Mouse (Mus musculus) erythroblast, embryonic 14.5 days (primary cell): ENCODE measurements around the gene Slc4a3. TPM values are rescaled to one million over a fixed set of nuclear protein-coding genes. Genes with fewer than 3 reads are reported as not detected.

ENCODE experiments used
- H3K27me3 ChIP-seq: 2 replicates; pipeline ENCODE4 v1.6.1; 2012; ENCODE audit warnings: inconsistent platforms; ENCODE audit not compliant: control insufficient read depth
- H3K36me3 ChIP-seq: 2 replicates; pipeline ENCODE4 v1.6.1; 2012; ENCODE audit warnings: mild to moderate bottlenecking, inconsistent platforms; ENCODE audit not compliant: control insufficient read depth
- H3K4me1 ChIP-seq: 2 replicates; pipeline ENCODE4 v1.6.1; 2012; ENCODE audit warnings: inconsistent platforms; ENCODE audit not compliant: control insufficient read depth
- H3K4me3 ChIP-seq: replicated peaks from 2 replicates; pipeline ENCODE3; 2012; ENCODE audit warnings: moderate library complexity, mild to moderate bottlenecking, inconsistent platforms
- H3K9me3 ChIP-seq: 2 replicates; pipeline ENCODE4 v1.6.1; 2012; ENCODE audit warnings: low read length, inconsistent platforms, mixed read lengths; ENCODE audit not compliant: control insufficient read depth
- GATA1 ChIP-seq: IDR thresholded peaks from 2 replicates; pipeline ENCODE4 v1.6.1; 2012; ENCODE audit warnings: low read length, inconsistent platforms, mixed read lengths
- TAL1 ChIP-seq: IDR thresholded peaks from 3 replicates; pipeline ENCODE4 v1.6.1; 2012; ENCODE audit warnings: low read length, inconsistent platforms, mixed read lengths
- polyA plus RNA-seq: library from polyadenylated mRNA; stranded (reverse); fragments of >175 nt; gene quantifications from 2 replicates; pipeline ENCODE4 v1.2.3, GENCODE M21; 2012

Slc4a3 gene
- polyA plus RNA-seq, 1 experiment = not detected

DNA sequence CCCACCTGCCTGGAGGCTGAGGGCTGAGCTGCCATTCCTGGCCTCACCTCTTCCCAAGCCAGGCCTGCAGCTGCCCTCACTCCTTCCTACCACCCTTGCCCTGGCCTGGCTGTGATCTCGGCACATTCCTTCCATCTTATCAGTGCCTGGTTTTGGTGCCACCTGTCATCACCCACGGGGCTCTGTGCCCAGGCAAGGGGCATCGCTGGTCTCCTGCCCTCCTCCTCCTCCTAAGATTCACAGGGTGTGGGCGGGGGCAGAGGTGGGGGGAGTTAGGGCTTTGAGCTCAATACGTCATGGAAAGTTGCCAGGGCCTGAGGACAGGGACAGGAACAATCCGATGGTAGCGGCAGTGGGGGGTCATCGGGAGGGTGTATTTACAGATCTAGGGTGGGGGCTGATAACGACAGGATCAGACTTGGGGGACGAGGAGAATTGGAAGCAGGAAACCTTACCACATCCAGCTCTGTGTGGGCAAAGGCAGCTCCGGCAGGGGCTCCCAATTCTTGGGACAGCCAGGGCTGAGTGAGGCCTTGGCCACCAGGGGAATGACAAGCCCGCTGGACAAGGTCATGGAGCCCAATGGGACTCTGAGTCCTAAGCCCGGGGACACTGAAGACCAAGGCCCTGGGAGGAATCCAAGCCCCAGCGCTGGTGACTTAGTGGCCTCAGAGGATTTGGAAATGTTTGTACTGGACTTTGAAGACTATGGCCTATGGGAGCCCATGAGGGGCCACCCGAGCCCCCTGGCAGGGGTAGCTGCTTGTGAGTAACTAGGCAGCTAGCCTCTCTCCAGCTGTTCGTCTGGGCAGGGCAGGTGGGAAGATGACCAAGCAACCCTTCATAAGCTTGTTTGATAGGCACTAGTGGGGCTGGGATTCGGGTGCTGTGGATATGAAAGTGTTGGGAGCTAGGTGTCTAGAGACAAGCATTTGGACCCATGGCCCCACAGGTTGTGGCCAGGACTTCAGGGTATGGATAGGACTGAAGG lies 3.5 kb downstream of the Slc4a3 start:
- Histone ChIP-seq H3K9me3 (no peaks in the 10 kb centered on the region), H3K27me3 (peaks cover 22% of the 10 kb centered on the region), H3K36me3 (no peaks in the 10 kb centered on the region; the same call in 1 of the 2 replicates), H3K4me3 (no peak overlapping the region), H3K4me1 (no peaks in the 10 kb centered on the region)
- TF ChIP-seq GATA1 (no peak), TAL1 (no peak)

DNA sequence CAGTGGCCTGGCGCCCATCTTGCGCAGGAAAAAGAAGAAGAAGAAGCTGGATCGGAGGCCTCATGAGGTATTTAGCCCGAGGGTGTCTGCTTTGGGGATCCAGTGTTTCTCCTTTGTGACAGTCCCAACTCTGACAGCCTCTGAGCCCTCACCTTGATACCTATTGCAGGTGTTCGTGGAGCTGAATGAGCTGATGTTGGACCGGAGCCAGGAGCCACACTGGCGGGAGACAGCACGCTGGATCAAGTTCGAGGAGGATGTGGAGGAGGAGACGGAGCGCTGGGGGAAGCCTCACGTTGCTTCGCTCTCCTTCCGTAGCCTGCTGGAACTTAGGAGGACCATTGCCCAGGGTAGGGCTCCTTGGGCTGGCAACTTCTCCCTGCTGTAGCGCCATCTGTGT lies 4.5 kb downstream of the Slc4a3 start:
- H3K27me3 ChIP-seq = peaks cover 18% of the 10 kb centered on the region

DNA sequence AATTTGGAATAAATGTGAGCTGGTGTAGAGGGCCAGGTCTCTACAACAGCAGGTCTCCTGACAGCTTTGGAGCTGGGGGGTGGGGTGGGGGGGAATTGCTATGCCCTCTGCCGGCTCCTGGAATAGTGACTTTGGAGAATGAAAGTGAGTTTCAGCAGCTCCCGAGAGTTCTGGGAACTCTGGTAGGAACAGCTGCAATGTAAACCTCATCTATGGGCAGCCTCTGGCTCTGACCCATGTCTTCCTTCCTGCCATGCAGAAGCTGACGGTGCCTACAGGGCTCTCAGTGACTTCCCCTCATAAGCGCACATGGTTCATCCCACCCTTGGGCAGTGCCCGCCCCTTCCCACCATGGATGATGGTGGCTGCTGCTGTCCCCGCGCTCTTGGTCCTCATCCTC lies 9.6 kb downstream of the Slc4a3 start:
- no peaks in the 10 kb centered on the region for H3K27me3 ChIP-seq
- TF ChIP-seq TAL1 (no peak), GATA1 (no peak)
- no peaks in the 10 kb centered on the region for H3K9me3 ChIP-seq
- H3K36me3 ChIP-seq = no peaks in the 10 kb centered on the region; the same call in 1 of the 2 replicates
- no peak overlapping the region for H3K4me3 ChIP-seq
- no peaks in the 10 kb centered on the region for H3K4me1 ChIP-seq

More for the DNA sequence above, 4.5 kb downstream of the Slc4a3 start:
- TF ChIP-seq GATA1 (no peak), TAL1 (no peak)
- no peaks in the 10 kb centered on the region; the same call in 1 of the 2 replicates for H3K36me3 ChIP-seq
- H3K4me1 ChIP-seq = no peaks in the 10 kb centered on the region
- H3K4me3 ChIP-seq = no peak overlapping the region
- no peaks in the 10 kb centered on the region for H3K9me3 ChIP-seq

DNA sequence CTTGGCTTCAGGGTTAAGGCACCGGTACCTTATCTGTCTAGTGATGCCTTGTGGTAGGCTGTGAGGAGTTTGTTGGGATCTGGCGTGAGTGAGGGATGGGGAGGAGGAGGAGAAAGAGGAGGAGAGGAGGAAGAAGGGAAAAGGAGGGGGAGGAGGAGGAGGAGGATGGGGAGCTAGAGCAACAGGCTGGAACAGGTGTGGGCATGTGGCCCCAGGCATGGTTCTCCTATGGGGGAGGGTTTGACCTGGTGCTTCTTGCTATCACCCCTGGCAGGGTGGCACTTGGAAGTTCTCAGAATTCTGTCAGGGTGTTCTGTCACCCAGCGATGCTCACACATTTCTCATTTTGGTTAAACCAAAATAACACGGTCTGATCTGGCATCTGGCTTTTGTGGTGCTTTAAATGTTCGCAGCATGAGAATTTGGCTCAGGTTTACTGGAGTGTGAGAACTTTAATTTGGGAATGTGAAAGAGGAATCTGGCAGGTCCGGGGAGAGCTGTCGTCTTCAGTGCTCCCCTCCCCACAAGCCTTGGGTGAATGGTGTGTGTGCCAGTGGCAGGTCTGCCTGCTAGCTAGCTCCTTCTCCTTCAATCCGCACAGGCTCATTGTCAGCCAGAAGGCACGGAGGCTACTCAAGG lies 10.2 kb downstream of the Slc4a3 start:
- no peaks in the 10 kb centered on the region for H3K9me3 ChIP-seq
- no peaks in the 10 kb centered on the region for H3K4me1 ChIP-seq
- H3K27me3 ChIP-seq = no peaks in the 10 kb centered on the region
- no peak overlapping the region for H3K4me3 ChIP-seq
- H3K36me3 ChIP-seq = no peaks in the 10 kb centered on the region
- TF ChIP-seq TAL1 (no peak), GATA1 (no peak)

DNA sequence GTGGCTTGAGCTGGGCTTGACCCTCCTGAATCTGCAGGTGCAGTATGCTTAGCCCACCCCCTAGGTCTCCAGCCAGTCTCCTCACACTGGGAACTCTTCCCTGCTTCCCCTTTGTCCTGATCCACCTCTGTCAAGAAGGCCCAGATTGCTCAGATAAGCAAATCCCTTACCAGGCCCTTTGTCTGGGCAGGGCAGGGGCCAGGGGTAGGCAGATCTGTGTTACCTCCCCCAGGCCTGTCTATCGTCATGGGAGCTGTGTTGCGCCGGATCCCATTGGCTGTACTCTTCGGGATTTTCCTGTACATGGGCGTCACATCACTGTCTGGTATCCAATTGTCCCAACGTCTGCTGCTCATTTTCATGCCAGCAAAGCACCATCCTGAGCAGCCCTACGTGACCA lies 11.0 kb downstream of the Slc4a3 start:
- Histone ChIP-seq H3K27me3 (no peaks in the 10 kb centered on the region; the same call in 1 of the 2 replicates), H3K4me1 (no peaks in the 10 kb centered on the region), H3K4me3 (no peak overlapping the region), H3K36me3 (no peaks in the 10 kb centered on the region), H3K9me3 (no peaks in the 10 kb centered on the region)
- TF ChIP-seq TAL1 = no peak
- TF ChIP-seq GATA1 = no peak

DNA sequence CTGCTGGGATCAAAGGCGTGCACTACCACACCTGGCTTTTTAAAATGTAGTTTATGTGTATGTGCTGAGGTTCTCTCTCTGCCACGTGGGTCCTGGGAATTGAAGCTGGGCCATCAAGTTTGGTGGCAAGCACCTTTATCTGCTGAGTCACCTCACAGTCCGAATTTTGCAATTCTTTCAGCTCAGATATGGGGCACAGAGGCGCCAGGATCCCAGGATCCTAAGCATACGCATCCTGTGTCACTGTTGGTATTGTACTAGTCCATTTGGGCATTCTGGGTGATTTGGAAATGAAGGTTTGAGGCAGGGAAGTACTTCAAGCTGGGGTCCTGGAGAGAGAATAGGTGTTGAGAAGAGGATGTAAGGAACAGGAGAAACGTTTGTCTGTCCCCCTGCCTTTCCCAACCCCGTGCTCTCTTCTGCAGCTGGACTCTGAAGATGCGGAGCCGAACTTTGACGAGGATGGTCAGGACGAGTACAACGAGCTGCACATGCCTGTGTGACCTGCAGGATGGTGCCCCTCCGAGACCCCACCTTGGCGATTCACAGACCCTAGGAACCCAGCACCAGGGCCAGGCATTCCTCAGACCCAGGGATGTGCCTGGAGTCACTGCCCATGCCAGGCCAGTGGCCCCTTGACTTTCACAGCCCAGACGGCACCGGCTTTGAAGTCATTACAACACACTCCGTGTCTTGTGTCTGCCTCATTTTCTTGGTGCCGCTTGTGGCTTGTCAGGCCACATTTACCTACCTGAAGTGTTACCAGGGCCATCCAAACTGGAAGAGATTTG lies 12.5 kb downstream of the Slc4a3 start:
- TF ChIP-seq GATA1 (no peak), TAL1 (no peak)
- Histone ChIP-seq H3K4me3 (no peak overlapping the region), H3K9me3 (no peaks in the 10 kb centered on the region), H3K27me3 (no peaks in the 10 kb centered on the region; the same call in 1 of the 2 replicates), H3K36me3 (no peaks in the 10 kb centered on the region), H3K4me1 (no peaks in the 10 kb centered on the region)

DNA sequence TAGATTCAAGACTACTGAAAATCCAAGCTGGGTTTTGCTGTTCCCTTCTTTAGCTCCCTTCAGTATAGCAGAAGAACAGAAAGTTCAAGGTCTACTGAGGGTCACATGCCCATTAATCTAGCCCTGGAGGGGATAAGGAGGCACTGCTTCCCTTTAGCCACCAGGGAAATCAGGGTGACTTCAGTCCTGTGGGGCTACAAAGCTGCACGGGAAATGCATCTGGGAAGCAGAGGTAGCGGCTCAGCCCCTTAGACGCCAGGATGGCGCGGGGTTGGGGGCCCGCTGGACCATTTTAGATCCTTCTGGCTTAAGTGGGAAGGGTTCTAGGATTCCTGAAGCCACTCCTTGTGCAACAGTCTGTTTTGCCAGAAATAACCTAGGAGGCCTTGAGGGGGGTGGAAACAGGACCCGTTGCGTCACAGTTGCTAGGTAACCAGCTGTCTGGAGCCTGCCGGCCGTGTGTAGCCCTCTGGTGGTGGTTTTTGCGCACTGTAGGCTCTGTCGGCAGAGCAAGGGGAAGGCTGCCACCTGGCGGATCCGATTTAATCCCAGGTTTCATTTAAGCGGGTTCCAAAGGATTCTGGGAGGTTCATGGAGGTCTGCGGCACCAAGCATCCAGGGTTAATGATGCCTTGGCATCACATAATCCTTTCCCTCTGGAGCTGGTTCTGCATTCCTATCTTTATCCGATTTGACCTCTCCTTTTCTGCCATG lies 13.3 kb downstream of the Slc4a3 start:
- no peaks in the 10 kb centered on the region; the same call in 1 of the 2 replicates for H3K27me3 ChIP-seq
- no peaks in the 10 kb centered on the region for H3K4me1 ChIP-seq
- H3K36me3 ChIP-seq = no peaks in the 10 kb centered on the region
- TF ChIP-seq TAL1 = no peak
- no peak for TF ChIP-seq GATA1
- no peak overlapping the region for H3K4me3 ChIP-seq
- H3K9me3 ChIP-seq = no peaks in the 10 kb centered on the region

DNA sequence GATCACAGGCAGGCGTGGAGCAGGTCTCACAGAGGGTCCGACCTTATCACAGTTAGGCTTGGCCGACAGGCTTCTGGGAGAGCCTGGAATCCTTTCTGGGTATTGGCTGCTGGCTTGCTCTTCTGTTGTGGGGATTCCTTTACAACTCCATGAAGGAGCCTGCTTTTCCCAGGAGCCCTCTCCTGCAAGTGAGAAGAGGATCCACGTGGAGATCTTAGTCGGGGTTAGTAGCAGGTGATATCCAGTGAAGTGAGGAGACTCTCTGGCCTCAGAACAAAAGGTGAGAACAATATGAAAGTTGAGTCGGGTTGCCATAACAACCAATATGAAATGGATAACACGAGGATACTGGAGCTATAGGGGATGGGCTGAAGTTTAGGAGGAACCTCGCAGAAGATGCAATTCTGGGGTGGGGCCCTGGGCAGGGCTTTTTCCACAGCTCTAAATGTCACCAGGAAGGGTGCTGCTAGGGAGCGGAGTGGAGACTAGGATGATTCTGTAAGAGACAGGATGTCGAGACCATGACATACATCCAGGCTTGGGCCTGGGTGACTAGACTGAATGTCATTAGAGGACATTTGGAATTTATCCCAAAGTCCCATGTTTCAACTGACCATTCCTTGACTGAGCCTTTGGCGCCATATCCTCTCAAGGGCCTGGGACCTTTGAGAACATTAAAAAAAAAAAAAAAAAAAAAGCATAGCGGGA lies 14.3 kb downstream of the Slc4a3 start:
- no peak for TF ChIP-seq TAL1
- no peak for TF ChIP-seq GATA1
- H3K9me3 ChIP-seq = no peaks in the 10 kb centered on the region
- H3K4me3 ChIP-seq = no peak overlapping the region
- no peaks in the 10 kb centered on the region for H3K36me3 ChIP-seq
- H3K27me3 ChIP-seq = no peaks in the 10 kb centered on the region; the same call in 1 of the 2 replicates
- no peaks in the 10 kb centered on the region for H3K4me1 ChIP-seq
